Mouse (Mus musculus): ENCODE data around the gene Ndrg2.

Ndrg2 gene

GRCm38 (mm10) chr14:51912391-51913061, 1.4 kb downstream of the Ndrg2 start:
- peak; percentile 54 to 58 for DNase-seq

GRCm38 (mm10) chr14:51911301-51911700, 2.7 kb downstream of the Ndrg2 start:
- no peak for DNase-seq

- no peak for DNase-seq
Observed at GRCm38 (mm10) chr14:51906102-51906501, 7.9 kb downstream of the Ndrg2 start.

- DNase-seq, result no peak
Observed at GRCm38 (mm10) chr14:51904706-51905105, 9.3 kb downstream of the Ndrg2 start.

- no peak for DNase-seq
Observed at GRCm38 (mm10) chr14:51903782-51904181, 10.2 kb downstream of the Ndrg2 start.

- peak; percentile 59 to 93 for DNase-seq
Observed at GRCm38 (mm10) chr14:51902806-51903710, 10.9 kb downstream of the Ndrg2 start.

GRCm38 (mm10) chr14:51899351-51899750, 14.6 kb downstream of the Ndrg2 start:
- no peak for DNase-seq

- no peak for DNase-seq
Observed at GRCm38 (mm10) chr14:51896539-51897170, 17.3 kb downstream of the Ndrg2 start.

GRCm38 (mm10) chr14:51896019-51896418, 17.9 kb downstream of the Ndrg2 start:
- no peak for DNase-seq

GRCm38 (mm10) chr14:51895071-51895470, 18.9 kb downstream of the Ndrg2 start:
- no peak for DNase-seq

- DNase-seq, result no peak
Observed at GRCm38 (mm10) chr14:51893809-51894208, 20.1 kb downstream of the Ndrg2 start.

GRCm38 (mm10) chr14:51893094-51893794, 20.7 kb downstream of the Ndrg2 start:
- no peak for DNase-seq

- no peak for DNase-seq
Observed at GRCm38 (mm10) chr14:51892191-51892939, 21.6 kb downstream of the Ndrg2 start, which contains the start of gene Slc39a2. Slc39a2 (plus strand) TSS chr14:51892889.

GRCm38 (mm10) chr14:51889833-51890232, 24.1 kb downstream of the Ndrg2 start:
- no peak for DNase-seq

- DNase-seq, result no peak
Observed at GRCm38 (mm10) chr14:51886051-51886450, 27.9 kb downstream of the Ndrg2 start.

- peak; percentile 97 for DNase-seq
Observed at GRCm38 (mm10) chr14:51884598-51885331, 29.2 kb downstream of the Ndrg2 start, which contains the start of gene Mettl17. Mettl17 (plus strand) TSS chr14:51884842.

- no peak for DNase-seq
Observed at GRCm38 (mm10) chr14:51884031-51884544, 29.9 kb downstream of the Ndrg2 start.

GRCm38 (mm10) chr14:51883527-51884030, 30.4 kb downstream of the Ndrg2 start:
- DNase-seq, result peak; percentile 81 to 85

- no peak for DNase-seq
Observed at GRCm38 (mm10) chr14:51877517-51877916, 36.4 kb downstream of the Ndrg2 start.

GRCm38 (mm10) chr14:51871741-51872140, 42.2 kb downstream of the Ndrg2 start:
- no peak for DNase-seq

- DNase-seq, result no peak
Observed at GRCm38 (mm10) chr14:51870756-51871155, 43.2 kb downstream of the Ndrg2 start.
